ENCODE assay signal across 8 mouse cellular contexts in the genomic region with DNA sequence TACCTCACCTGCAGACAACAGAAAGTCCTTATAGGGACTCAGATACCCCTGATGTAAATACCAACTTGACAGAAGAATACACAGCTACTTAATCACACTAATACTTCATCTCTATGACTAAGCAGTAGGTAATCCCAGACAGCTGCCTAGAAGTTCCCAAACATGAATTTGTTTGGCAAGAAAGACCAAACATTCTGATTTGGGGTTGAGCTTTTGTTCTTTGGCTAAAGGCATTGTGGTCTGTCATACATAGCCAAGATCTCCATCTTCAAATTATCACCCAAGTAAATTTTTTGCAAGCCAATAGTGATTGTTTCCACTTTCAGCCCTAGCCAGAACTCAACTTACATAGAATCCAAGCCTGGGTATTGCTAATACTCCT.
"Had no signal": no experiment of that assay in that cellular context is flagged by ENCODE, and none has a peak within 500 bp of the region (broad histone marks: within the 10 kb centered on the region; RNA-seq: fewer than 3 reads in every experiment).

No protein-coding gene starts in this region.

- H3K36me3 ChIP-seq: limb, embryonic 13.5 days; midbrain, embryonic 10.5 days had no signal

- H3K4me3 ChIP-seq: limb, embryonic 13.5 days; midbrain, embryonic 10.5 days had no signal

- DNase-seq: kidney, postnatal 10 days; right cerebral cortex, adult 18-20 months; right cerebral cortex, postnatal 25 days; thymus, postnatal 36 days had no signal

- H3K4me1 ChIP-seq: limb, embryonic 13.5 days; midbrain, embryonic 10.5 days had no signal

- H3K27me3 ChIP-seq: limb, embryonic 13.5 days had no signal

- H3K27ac ChIP-seq: limb, embryonic 13.5 days; liver, embryonic 14.5 days; midbrain, embryonic 10.5 days had no signal

- ATAC-seq: midbrain, embryonic 16.5 days had no signal

- H3K9ac ChIP-seq: limb, embryonic 13.5 days; liver, embryonic 14.5 days had no signal

- H3K4me2 ChIP-seq: limb, embryonic 13.5 days had no signal

- H3K9me3 ChIP-seq: limb, embryonic 13.5 days; midbrain, embryonic 10.5 days had no signal
